17 mouse cellular contexts compared by ENCODE assay signal in the genomic region with DNA sequence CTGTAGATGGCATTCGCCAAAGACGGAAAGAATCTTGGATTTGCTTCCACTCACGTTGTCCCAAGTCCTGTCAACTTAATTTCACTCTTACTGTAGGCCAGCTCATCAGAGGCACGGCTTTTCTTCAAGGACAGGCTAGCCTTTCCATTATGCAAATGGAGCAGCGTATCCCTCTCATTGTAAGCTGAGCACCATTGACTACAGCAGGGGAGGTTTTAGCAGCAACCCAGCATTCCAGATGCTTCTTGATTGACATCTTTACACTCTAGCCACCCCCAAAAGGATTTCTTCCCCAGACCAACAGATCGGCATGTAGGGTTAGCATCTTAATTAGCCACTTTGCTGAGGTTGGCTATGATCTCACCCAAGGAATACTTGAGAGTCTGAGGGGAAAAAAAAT.
"Had no signal": no experiment of that assay in that cellular context is flagged by ENCODE, and none has a peak within 500 bp of the region (broad histone marks: within the 10 kb centered on the region; RNA-seq: fewer than 3 reads in every experiment).

No protein-coding gene starts in this region.

- H3K9ac ChIP-seq: kidney, embryonic 15.5 days; limb, embryonic 15.5 days; liver, embryonic 12.5 days; lung, embryonic 14.5 days; neural tube, embryonic 13.5 days had no signal

- H3K36me3 ChIP-seq: kidney, embryonic 15.5 days; limb, embryonic 15.5 days; liver, embryonic 12.5 days; neural tube, embryonic 13.5 days had no signal

- H3K4me1 ChIP-seq: kidney, embryonic 15.5 days; liver, embryonic 12.5 days; megakaryocyte, embryonic 14.5 days; neural tube, embryonic 13.5 days had no signal

- H3K4me3 ChIP-seq: kidney, embryonic 15.5 days; limb, embryonic 15.5 days; liver, embryonic 12.5 days; megakaryocyte, embryonic 14.5 days; neural tube, embryonic 13.5 days had no signal

- H3K27me3 ChIP-seq: kidney, embryonic 15.5 days; limb, embryonic 15.5 days; liver, embryonic 12.5 days; megakaryocyte, embryonic 14.5 days; neural tube, embryonic 13.5 days had no signal

- H3K9me3 ChIP-seq: kidney, embryonic 15.5 days; limb, embryonic 15.5 days; liver, embryonic 12.5 days; neural tube, embryonic 13.5 days had no signal

- H3K27ac ChIP-seq: kidney, embryonic 15.5 days; limb, embryonic 15.5 days; liver, embryonic 12.5 days; macrophage; neural tube, embryonic 13.5 days had no signal

- DNase-seq: kidney, adult 2 months; kidney, postnatal 36 days; layer of hippocampus, adult 9-11 months; layer of hippocampus, postnatal 36 days; lung, embryonic 14.5 days; lung, postnatal 10 days; retina, postnatal 1 day; right cerebral cortex, postnatal 4 days; spleen, adult 18-20 months; thymus, adult 18-20 months; thymus, postnatal 25 days had no signal

- ATAC-seq: liver, embryonic 12.5 days had no signal

- H3K4me2 ChIP-seq: kidney, embryonic 15.5 days; limb, embryonic 15.5 days; liver, embryonic 12.5 days; lung, embryonic 14.5 days; neural tube, embryonic 13.5 days had no signal
